Mouse (Mus musculus) heart, postnatal 0 days (tissue): ENCODE measurements around the gene Msx1. TPM values are rescaled to one million over a fixed set of nuclear protein-coding genes. Genes with fewer than 3 reads are reported as not detected.

ENCODE experiments used
- ATAC-seq: fragments of 200-750 bp; cut with Nextera tagmentation; 2 replicates; pipeline ENCODE4 v1.8.0; 2017; ENCODE audit warnings: low read depth, moderate number of reproducible peaks, moderate library complexity; ENCODE audit not compliant: insufficient read depth
- DNase-seq: peaks from one replicate; pipeline ENCODE4 v3.0.0-alpha.2; 2016; ENCODE audit warnings: low spot score
- H3K27ac ChIP-seq: fragments of 300-500 bp; sonication (generic); 2 replicates; pipeline ENCODE4 v1.5.1; 2014; ENCODE audit warnings: low read depth, mild to moderate bottlenecking
- H3K27me3 ChIP-seq: fragments of 300-500 bp; sonication (generic); 2 replicates; pipeline ENCODE4 v1.6.1; 2014; ENCODE audit warnings: low read length, mixed read lengths; ENCODE audit not compliant: control insufficient read depth, insufficient read depth
- H3K36me3 ChIP-seq: fragments of 300-500 bp; sonication (generic); replicated peaks from 2 replicates; pipeline ENCODE4 v1.6.1; 2014; ENCODE audit warnings: low read length, mixed read lengths; ENCODE audit not compliant: control insufficient read depth, insufficient read depth
- H3K4me1 ChIP-seq: fragments of 300-500 bp; sonication (generic); 2 replicates; pipeline ENCODE4 v1.6.1; 2014; ENCODE audit warnings: antibody characterized with exemption; ENCODE audit not compliant: control insufficient read depth, insufficient read depth
- H3K4me2 ChIP-seq: fragments of 300-500 bp; sonication (generic); 2 replicates; pipeline ENCODE4 v1.6.1; 2014; ENCODE audit warnings: low read depth, mild to moderate bottlenecking, low read length, moderate library complexity
- H3K4me3 ChIP-seq: fragments of 300-500 bp; sonication (generic); 2 replicates; pipeline ENCODE4 v1.5.1; 2014; ENCODE audit warnings: low read depth, low read length
- H3K9ac ChIP-seq: fragments of 300-500 bp; sonication (generic); replicated peaks from 2 replicates; pipeline ENCODE4 v1.6.1; 2014; ENCODE audit warnings: low read depth, low read length, mixed read lengths
- H3K9me3 ChIP-seq: fragments of 300-500 bp; sonication (generic); replicated peaks from 2 replicates; pipeline ENCODE4 v1.6.1; 2016; ENCODE audit warnings: low read length; ENCODE audit not compliant: control insufficient read depth
- CTCF ChIP-seq: IDR thresholded peaks from 2 replicates; pipeline ENCODE4 v1.5.1; 2016; ENCODE audit warnings: antibody characterized with exemption, control low read depth, low read depth
- EP300 ChIP-seq: IDR thresholded peaks from 2 replicates; pipeline ENCODE4 v1.6.1; 2016; ENCODE audit warnings: antibody characterized with exemption, low read depth
- WGBS: fragments of 180-500 bp; shearing (Covaris S2); extraction: QIAGEN DNeasy Blood & Tissue Kit; methylation state at CpG from one replicate; pipeline ENCODE4 v1.1.7; 2014; 5-methylcytosine and 5-hydroxymethylcytosine counted together
- polyA plus RNA-seq: library from polyadenylated mRNA; unstranded; fragments of >200 nt; fragmentation: Nextera tagmentation; extraction: Ambion mirVana; gene quantifications from 2 replicates; pipeline ENCODE4 v1.2.1, GENCODE M21; 2015
- total RNA-seq: library from RNA; depleted of rRNA; stranded (reverse); fragments of >200 nt; gene quantifications from 2 replicates; pipeline ENCODE4 v1.2.3, GENCODE M21; 2014; ENCODE audit warnings: low replicate concordance; rRNA removed

The Msx1 gene
- 7.8 and 15.4 TPM in 2 replicates for total RNA-seq
- polyA plus RNA-seq: 4.4 and 4.6 TPM in 2 replicates

- Histone ChIP-seq H3K4me2 (peak within 1 kb of the TSS; percentile 93), H3K9me3 (peaks cover 4% of the 10 kb centered on the region; the same call in 1 of the 2 replicates), H3K9ac (peak within 1 kb of the TSS; percentile 59), H3K27ac (peak within 1 kb of the TSS; percentile 62), H3K4me3 (peak within 1 kb of the TSS; percentile 72), H3K27me3 (peaks cover 98% of the 10 kb centered on the region), H3K36me3 (no peaks in the 10 kb centered on the region), H3K4me1 (peaks cover 11% of the 10 kb centered on the region)
- peak; percentile 62 for DNase-seq
- ATAC-seq: peak; percentile 86
- under 1% methylated on average over 36 of the region's 37 CpGs for WGBS
- no peak for TF ChIP-seq EP300
- TF ChIP-seq CTCF: no peak
Observed at GRCm38 (mm10) chr5:37824461-37824795, at the start of gene Msx1. Gene Msx1 (minus strand): TSS chr5:37824583.

GRCm38 (mm10) chr5:37865471-37865870 lies 41.1 kb upstream of the Msx1 start:
- no peak for TF ChIP-seq EP300
- no peak for TF ChIP-seq CTCF
- Histone ChIP-seq H3K27ac (no peak overlapping the region), H3K4me2 (no peak overlapping the region), H3K27me3 (no peaks in the 10 kb centered on the region), H3K4me3 (no peak overlapping the region), H3K36me3 (no peaks in the 10 kb centered on the region), H3K9ac (no peak overlapping the region), H3K4me1 (no peaks in the 10 kb centered on the region), H3K9me3 (no peaks in the 10 kb centered on the region)
- ATAC-seq (no peak), DNase-seq (no peak)
- WGBS: 65% methylated on average over 6 of the region's 6 CpGs

DNA sequence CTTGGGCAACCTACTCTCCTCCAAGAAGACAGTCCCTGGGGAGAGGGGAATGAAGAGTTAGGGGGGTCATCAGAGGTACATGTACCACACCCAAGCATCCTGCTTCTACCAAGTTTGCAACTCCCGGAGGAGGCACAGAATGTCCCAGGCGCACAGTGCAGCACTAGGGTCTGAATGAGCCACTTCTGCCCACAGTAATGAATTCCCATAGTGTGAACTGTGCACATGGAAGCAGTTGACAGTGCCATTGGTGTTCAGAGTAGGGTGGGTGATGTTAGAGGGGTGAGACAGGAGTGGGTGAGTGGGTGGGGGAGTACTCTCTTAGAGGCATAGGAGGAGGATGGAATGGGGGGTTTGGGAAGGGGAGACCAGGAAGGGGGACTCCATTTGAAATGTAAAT lies 39.9 kb upstream of the Msx1 start:
- Histone ChIP-seq H3K27me3 (no peaks in the 10 kb centered on the region), H3K4me3 (no peak overlapping the region), H3K4me1 (no peaks in the 10 kb centered on the region), H3K9me3 (no peaks in the 10 kb centered on the region), H3K36me3 (no peaks in the 10 kb centered on the region), H3K9ac (no peak overlapping the region), H3K27ac (no peak overlapping the region), H3K4me2 (no peak overlapping the region)
- DNase-seq: no peak
- no peak for TF ChIP-seq CTCF
- no peak for TF ChIP-seq EP300
- ATAC-seq: no peak
- 85% methylated on average over 2 of the region's 2 CpGs for WGBS

GRCm38 (mm10) chr5:37860846-37861245 lies 36.5 kb upstream of the Msx1 start:
- Histone ChIP-seq H3K4me3 (no peak overlapping the region), H3K27me3 (no peaks in the 10 kb centered on the region), H3K4me1 (no peaks in the 10 kb centered on the region), H3K27ac (no peak overlapping the region), H3K4me2 (no peak overlapping the region), H3K9me3 (no peaks in the 10 kb centered on the region), H3K36me3 (no peaks in the 10 kb centered on the region), H3K9ac (no peak overlapping the region)
- ATAC-seq (no peak), DNase-seq (no peak)
- TF ChIP-seq CTCF (no peak), EP300 (no peak)
- WGBS: 74% methylated on average over 6 of the region's 6 CpGs

- Histone ChIP-seq H3K4me2 (no peak overlapping the region), H3K4me3 (no peak overlapping the region), H3K9ac (no peak overlapping the region), H3K27me3 (no peaks in the 10 kb centered on the region), H3K9me3 (no peaks in the 10 kb centered on the region), H3K36me3 (no peaks in the 10 kb centered on the region), H3K27ac (no peak overlapping the region), H3K4me1 (no peaks in the 10 kb centered on the region)
- WGBS: 58% methylated on average over 7 of the region's 7 CpGs
- peak; percentile 12 for DNase-seq
- no peak for TF ChIP-seq EP300
- TF ChIP-seq CTCF: no peak
- ATAC-seq: no peak
Observed at GRCm38 (mm10) chr5:37860151-37860721, 35.9 kb upstream of the Msx1 start.
